Mouse (Mus musculus) myocyte (in vitro differentiated cells): ENCODE data around the gene Scn4a. TPM values are rescaled to one million over a fixed set of nuclear protein-coding genes. Genes with fewer than 3 reads are reported as not detected.
A peak's percentile ranks its signal among the peaks of the same experiment; 100 is the strongest.
"Not testable (repeated sequence)": the region's sequence is repeated elsewhere in the genome, so short reads cannot be mapped to it uniquely, and the experiment has no call there.

Experiments
- H3K27me3 ChIP-seq: one replicate; pipeline ENCODE4 v1.6.1; 2011; ENCODE audit not compliant: control insufficient read depth, insufficient read depth, insufficient read length
- H3K36me3 ChIP-seq: one replicate; pipeline ENCODE4 v1.6.1; 2011; ENCODE audit not compliant: control insufficient read depth, insufficient read depth
- H3K4me2 ChIP-seq: one replicate; pipeline ENCODE4 v1.6.1; 2011; ENCODE audit warnings: low read depth, control low read depth
- H3K4me3 ChIP-seq: one replicate; pipeline ENCODE4 v1.5.1; 2011; ENCODE audit warnings: mild to moderate bottlenecking, control low read depth, moderate library complexity
- H3K79me2 ChIP-seq: one replicate; pipeline ENCODE4 v1.6.1; 2011; ENCODE audit not compliant: control insufficient read depth, insufficient read depth
- H3ac ChIP-seq: one replicate; pipeline ENCODE4 v1.6.1; 2011; ENCODE audit not compliant: control insufficient read depth, insufficient read length
- CEBPB ChIP-seq: IDR thresholded peaks from 2 replicates; pipeline ENCODE4 v1.6.1; 2011; ENCODE audit warnings: mild to moderate bottlenecking, moderate library complexity; ENCODE audit not compliant: poor library complexity, insufficient read depth, severe bottlenecking
- E2F4 ChIP-seq: IDR thresholded peaks from one replicate; pipeline ENCODE4 v1.6.1; 2011; ENCODE audit warnings: mild to moderate bottlenecking, control low read depth, moderate library complexity; ENCODE audit not compliant: insufficient read depth
- MAX ChIP-seq: IDR thresholded peaks from one replicate; pipeline ENCODE4 v1.6.1; 2011; ENCODE audit warnings: low read depth, mild to moderate bottlenecking, control low read depth
- MYOD1 ChIP-seq, 3 experiments: IDR thresholded peaks; one replicate each; pipeline ENCODE4 v1.6.1; 2011; ENCODE audit warnings: control low read depth in 2 of 3, low read depth in 2 of 3, mild to moderate bottlenecking in 2 of 3, moderate library complexity in 1 of 3; ENCODE audit not compliant: insufficient read length in 2 of 3, control insufficient read depth in 1 of 3
- MYOG ChIP-seq, 3 experiments: IDR thresholded peaks; one replicate each; pipeline ENCODE4 v1.6.1; 2011; ENCODE audit warnings: control low read depth in 2 of 3, low read depth in 2 of 3, mild to moderate bottlenecking in 2 of 3; ENCODE audit not compliant: insufficient read length in 2 of 3, control insufficient read depth in 1 of 3, insufficient read depth in 1 of 3
- POLR2A ChIP-seq: IDR thresholded peaks from one replicate; pipeline ENCODE4 v1.6.1; 2011; ENCODE audit warnings: low read depth, mild to moderate bottlenecking, control low read depth, moderate library complexity; ENCODE audit not compliant: insufficient read length
- POLR2AphosphoS2 ChIP-seq: IDR thresholded peaks from one replicate; pipeline ENCODE4 v1.6.1; 2011; ENCODE audit warnings: low read depth, control low read depth; ENCODE audit not compliant: insufficient read length
- REST ChIP-seq: IDR thresholded peaks from one replicate; pipeline ENCODE4 v1.6.1; 2011; ENCODE audit warnings: mild to moderate bottlenecking, control low read depth, moderate library complexity; ENCODE audit not compliant: insufficient read depth, insufficient read length
- SRF ChIP-seq: IDR thresholded peaks from one replicate; pipeline ENCODE4 v1.6.1; 2011; ENCODE audit warnings: low read depth; ENCODE audit not compliant: control insufficient read depth, insufficient read length
- TCF12 ChIP-seq: IDR thresholded peaks from one replicate; pipeline ENCODE4 v1.6.1; 2011; ENCODE audit warnings: mild to moderate bottlenecking, control low read depth; ENCODE audit not compliant: poor library complexity, insufficient read depth, severe bottlenecking
- TCF3 ChIP-seq: IDR thresholded peaks from one replicate; pipeline ENCODE4 v1.6.1; 2011; ENCODE audit warnings: low read depth, control low read depth; ENCODE audit not compliant: insufficient read length
- USF1 ChIP-seq: IDR thresholded peaks from one replicate; pipeline ENCODE4 v1.6.1; 2011; ENCODE audit warnings: low read depth, mild to moderate bottlenecking, control low read depth, moderate library complexity
- polyA plus RNA-seq: library from polyadenylated mRNA; unstranded; fragments of >200 nt; fragmentation: generic; extraction: Trizol; gene quantifications from one replicate; pipeline ENCODE4 v1.2.1, GENCODE M21; 2012; ENCODE audit warnings: missing spikeins

The Scn4a gene
- 15.3 TPM for polyA plus RNA-seq

DNA sequence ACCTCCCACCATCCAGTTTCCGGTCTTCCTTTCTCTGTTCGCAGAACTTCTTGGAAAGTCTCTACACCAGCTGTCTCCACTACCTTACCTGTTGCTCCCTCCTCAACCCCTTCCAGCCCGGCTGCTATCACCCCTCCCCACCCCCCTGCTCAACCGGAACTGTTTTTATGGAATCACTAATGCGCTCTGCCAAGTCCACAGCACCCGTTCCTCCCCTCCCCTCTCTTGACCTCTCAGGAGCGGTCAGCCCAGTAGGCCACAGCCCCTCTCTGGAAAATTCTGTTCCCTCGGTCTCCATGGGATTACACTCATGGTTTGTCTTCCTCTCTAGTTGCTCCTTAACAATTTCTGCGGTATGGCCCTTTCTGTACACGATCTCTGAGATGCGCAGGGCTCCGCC lies at the start of gene Scn4a:
Gene Scn4a, minus strand, starts transcription at position 101 of the 400 bp plus-strand sequence.
- peak within 1 kb of the TSS; percentile 3 for H3K4me2 ChIP-seq
- no peak within 1 kb of the TSS for H3ac ChIP-seq
- H3K4me3 ChIP-seq, result no peak within 1 kb of the TSS
- peaks cover 12% of the 10 kb centered on the region for H3K27me3 ChIP-seq
- TF ChIP-seq POLR2AphosphoS2 (no peak), TCF3 (no peak)
- H3K36me3 ChIP-seq, result no peaks in the 10 kb centered on the region
- no peaks in the 10 kb centered on the region for H3K79me2 ChIP-seq

DNA sequence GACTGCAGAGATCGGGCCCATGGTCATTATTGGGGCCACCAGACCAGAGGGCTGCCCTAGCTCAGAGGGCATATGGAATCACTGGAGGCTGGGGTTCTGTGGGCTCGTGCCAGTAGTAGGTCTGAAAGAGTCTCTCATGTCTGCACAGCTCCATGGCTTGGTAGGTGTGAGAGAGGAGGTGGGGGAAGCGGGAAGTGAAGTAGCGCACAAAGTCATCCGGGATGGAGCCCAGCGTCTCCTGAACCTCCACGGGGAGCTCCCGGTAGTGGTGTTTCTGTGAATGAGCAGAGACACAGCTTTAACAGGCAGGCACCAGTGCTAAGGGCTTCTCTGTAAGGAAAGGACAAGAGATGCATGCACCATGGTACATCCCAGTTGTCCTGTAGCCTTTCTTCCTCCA lies 45.4 kb upstream of the Scn4a start:
- Histone ChIP-seq H3ac (no peak overlapping the region), H3K4me3 (no peak overlapping the region), H3K27me3 (no peaks in the 10 kb centered on the region), H3K4me2 (no peak overlapping the region), H3K36me3 (peaks cover 58% of the 10 kb centered on the region), H3K79me2 (no peaks in the 10 kb centered on the region)
- TF ChIP-seq MYOD1 (IDR thresholded peaks at IDR 0.05; ENCODE audit: control insufficient read depth in 1 of 3, insufficient read length in 2 of 3, low read depth in 2 of 3), result no peak
- TF ChIP-seq TCF3, result no peak
- no peak for TF ChIP-seq POLR2AphosphoS2
- TF ChIP-seq SRF, result no peak
- TF ChIP-seq REST, result no peak
- TF ChIP-seq MYOG (IDR thresholded peaks at IDR 0.05; ENCODE audit: control insufficient read depth in 1 of 3, insufficient read depth in 1 of 3, insufficient read length in 2 of 3, low read depth in 2 of 3), result no peak
- TF ChIP-seq TCF12, result no peak
- TF ChIP-seq MAX, result no peak
- TF ChIP-seq E2F4, result no peak
- no peak for TF ChIP-seq POLR2A
- TF ChIP-seq USF1, result no peak
- TF ChIP-seq CEBPB, result no peak

DNA sequence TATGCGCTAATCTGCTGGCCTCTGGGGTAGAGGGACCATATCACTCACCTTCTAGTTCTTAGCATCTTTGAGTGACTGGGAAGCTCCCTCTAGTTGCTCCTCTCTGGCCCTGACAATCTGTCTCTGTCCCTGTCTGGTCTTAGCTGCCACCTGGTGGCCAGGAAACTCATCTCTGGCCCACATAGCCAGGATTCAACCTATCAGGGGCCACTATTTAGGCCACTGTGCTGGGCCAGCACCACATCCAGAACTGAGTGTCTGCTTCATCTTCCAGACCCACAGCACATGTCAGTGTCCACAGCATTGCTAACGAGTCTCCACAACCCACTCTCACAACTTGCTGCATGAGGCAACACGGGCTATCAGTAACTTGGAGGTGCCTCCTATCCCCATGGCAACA lies 44.6 kb upstream of the Scn4a start:
- Histone ChIP-seq H3K4me3 (no peak overlapping the region), H3K79me2 (no peaks in the 10 kb centered on the region), H3K36me3 (peaks cover 50% of the 10 kb centered on the region), H3K4me2 (no peak overlapping the region), H3K27me3 (no peaks in the 10 kb centered on the region), H3ac (no peak overlapping the region)
- TF ChIP-seq POLR2A (no peak), POLR2AphosphoS2 (no peak), CEBPB (no peak), E2F4 (no peak), MYOG (IDR thresholded peaks at IDR 0.05; ENCODE audit: control insufficient read depth in 1 of 3, insufficient read depth in 1 of 3, insufficient read length in 2 of 3, low read depth in 2 of 3) (no peak), MAX (no peak), USF1 (no peak), TCF12 (no peak), REST (no peak), MYOD1 (IDR thresholded peaks at IDR 0.05; ENCODE audit: control insufficient read depth in 1 of 3, insufficient read length in 2 of 3, low read depth in 2 of 3) (no peak)

DNA sequence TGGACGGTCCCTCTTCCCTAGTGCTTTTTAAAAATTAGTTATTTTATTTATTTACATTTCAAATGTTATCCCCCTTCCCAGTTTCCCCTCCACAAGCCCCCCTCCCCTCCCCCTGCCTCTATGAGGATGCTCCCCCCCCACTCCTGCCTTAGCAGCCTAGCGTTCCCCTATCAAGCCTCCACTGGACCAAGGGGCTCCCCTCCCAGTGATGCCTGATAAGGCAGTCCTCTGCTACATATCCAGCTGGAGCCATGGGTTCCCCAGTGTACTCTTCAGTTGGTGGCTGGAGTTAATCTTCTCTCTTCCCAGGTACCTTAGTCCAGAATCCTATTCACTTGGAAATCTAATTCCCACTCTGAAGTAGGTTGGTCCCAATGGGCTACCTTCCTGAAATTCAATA lies 41.0 kb upstream of the Scn4a start:
- not testable (repeated sequence) for H3K79me2 ChIP-seq, H3K27me3 ChIP-seq, H3ac ChIP-seq, H3K4me2 ChIP-seq, H3K4me3 ChIP-seq
- peaks cover 19% of the 10 kb centered on the region for H3K36me3 ChIP-seq

DNA sequence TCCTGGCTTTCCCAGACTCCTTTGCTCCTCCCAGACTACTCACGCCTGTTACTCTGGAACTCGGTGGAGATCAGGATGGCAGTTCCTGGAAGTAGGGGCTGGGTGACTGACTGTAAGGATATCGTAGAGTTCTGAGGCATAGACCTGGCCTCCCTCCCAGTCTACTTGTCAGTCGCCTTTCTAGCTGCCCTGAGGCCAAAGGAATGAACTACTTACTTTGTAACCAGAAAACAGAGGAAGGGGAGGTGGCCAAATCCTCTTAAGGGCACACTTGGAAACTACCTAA lies 40.2 kb upstream of the Scn4a start:
- H3K79me2 ChIP-seq, result no peaks in the 10 kb centered on the region
- no peak overlapping the region for H3K4me2 ChIP-seq
- TF ChIP-seq POLR2A (no peak), TCF12 (no peak), CEBPB (no peak), MYOD1 (IDR thresholded peaks at IDR 0.05; ENCODE audit: control insufficient read depth in 1 of 3, insufficient read length in 2 of 3, low read depth in 2 of 3) (no peak), REST (no peak), MYOG (IDR thresholded peaks at IDR 0.05; ENCODE audit: control insufficient read depth in 1 of 3, insufficient read depth in 1 of 3, insufficient read length in 2 of 3, low read depth in 2 of 3) (no peak), MAX (no peak), POLR2AphosphoS2 (no peak), TCF3 (no peak), E2F4 (no peak), USF1 (no peak), SRF (no peak)
- H3ac ChIP-seq, result no peak overlapping the region
- H3K27me3 ChIP-seq, result no peaks in the 10 kb centered on the region
- H3K4me3 ChIP-seq, result no peak overlapping the region
- H3K36me3 ChIP-seq, result peaks cover 11% of the 10 kb centered on the region

DNA sequence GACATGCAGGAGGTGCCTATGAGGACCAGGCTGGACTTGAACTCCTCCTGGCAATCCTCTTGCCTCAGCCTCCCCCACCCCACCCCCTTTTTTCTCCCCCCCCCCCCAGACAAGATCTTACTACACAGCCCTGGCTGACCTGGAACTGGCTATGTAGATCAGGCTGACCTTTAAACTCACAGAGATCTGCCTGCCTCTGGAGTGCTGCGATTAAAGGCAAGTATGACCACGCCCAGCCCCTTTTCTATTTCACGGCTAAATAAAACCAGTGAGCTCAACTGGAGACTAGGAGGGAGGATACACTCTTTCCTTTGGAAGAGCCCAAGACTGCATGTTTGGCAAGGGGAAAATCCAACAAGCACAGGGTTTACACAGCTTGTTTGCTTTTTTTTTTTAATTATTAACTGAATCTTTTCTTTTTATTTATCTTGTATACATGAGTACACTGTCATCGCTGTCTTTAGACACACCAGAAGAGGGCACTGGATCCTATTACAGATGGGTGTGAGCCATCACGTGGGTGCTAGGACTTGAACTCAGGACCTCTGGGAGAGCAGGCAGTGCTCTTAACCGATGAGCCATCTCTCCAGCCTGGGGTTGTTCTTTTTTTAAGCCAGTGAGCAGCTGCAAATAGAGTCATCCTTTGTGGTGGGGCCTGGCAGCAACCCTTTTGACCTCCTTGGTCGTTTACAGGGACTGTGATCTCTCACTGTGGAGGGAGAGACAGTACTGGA lies 39.7 kb upstream of the Scn4a start:
- peak; percentile 17 for TF ChIP-seq TCF12
- no peak for TF ChIP-seq TCF3
- peak in 2 of 3 experiments; percentile 67 for TF ChIP-seq MYOG (IDR thresholded peaks at IDR 0.05; ENCODE audit: control insufficient read depth in 1 of 3, insufficient read depth in 1 of 3, insufficient read length in 2 of 3, low read depth in 2 of 3)
- peak; percentile 56 for TF ChIP-seq POLR2AphosphoS2
- peak; percentile 31 to 72 (median 64) for TF ChIP-seq MYOD1 (IDR thresholded peaks at IDR 0.05; ENCODE audit: control insufficient read depth in 1 of 3, insufficient read length in 2 of 3, low read depth in 2 of 3)
- peak; percentile 64 for TF ChIP-seq USF1
- no peak for TF ChIP-seq E2F4
- no peak for TF ChIP-seq CEBPB
- H3K79me2 ChIP-seq, result no peaks in the 10 kb centered on the region
- no peak overlapping the region for H3K4me2 ChIP-seq
- H3ac ChIP-seq, result no peak overlapping the region
- peaks cover 6% of the 10 kb centered on the region for H3K36me3 ChIP-seq
- H3K27me3 ChIP-seq, result no peaks in the 10 kb centered on the region
- no peak overlapping the region for H3K4me3 ChIP-seq
